In the genomic region with DNA sequence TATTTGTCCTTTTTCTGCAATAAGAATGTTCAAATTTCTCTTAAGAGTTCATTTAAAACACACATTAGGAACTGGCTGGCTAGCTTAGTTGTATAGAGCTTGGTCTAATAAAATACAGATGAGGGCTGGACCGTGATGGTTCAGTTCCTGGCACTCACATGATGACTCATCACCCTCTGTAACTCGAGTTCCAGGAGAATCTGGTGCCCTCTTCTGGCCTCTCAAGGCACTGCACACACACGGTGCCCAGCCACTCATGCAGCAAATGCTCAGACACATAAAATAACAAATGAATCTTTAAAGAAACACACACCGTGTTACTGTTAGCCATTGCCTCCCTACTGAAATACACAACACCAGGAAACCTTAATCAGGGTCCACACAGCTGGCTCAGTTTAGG, we compare ENCODE assay signal across 14 mouse cellular contexts.
DNase-seq lines count a peak whose midpoint lies in the region.
"Had no signal": no experiment of that assay in that cellular context is flagged by ENCODE, and none has a peak within 500 bp of the region (broad histone marks: within the 10 kb centered on the region; RNA-seq: fewer than 3 reads in every experiment).

No protein-coding gene starts in this region.

- peak; percentile 21 for DNase-seq in embryo, embryonic 10.5 days (ENCODE audit: low spot score)
- DNase-seq in embryo, embryonic 10 days (ENCODE audit: low spot score) = no peak
- DNase-seq in kidney, postnatal 4 days = peak; percentile 41 to 43
- DNase-seq in kidney, postnatal 25 days = no peak
- DNase-seq in A20 (ENCODE audit: low read depth, low spot score) = peak; percentile 39
- DNase-seq in embryonic facial prominence, embryonic 10.5 days (ENCODE audit: low spot score) = peak; percentile 40
- DNase-seq in urinary bladder, postnatal 4 days (ENCODE audit: low spot score in 2 of 2) = no peak
- no peak for DNase-seq in T-cell, adult 2 months (ENCODE audit: low spot score)
- DNase-seq: cerebellum, postnatal 36 days; thymus, postnatal 25 days had no signal

- H3K27ac ChIP-seq in embryonic facial prominence, embryonic 10.5 days (replicated peaks) = no peak overlapping the region
- H3K27ac ChIP-seq: hindbrain, embryonic 15.5 days; lung, embryonic 15.5 days had no signal

- peaks cover 9% of the 10 kb centered on the region for H3K9me3 ChIP-seq in embryonic facial prominence, embryonic 10.5 days
- H3K9me3 ChIP-seq: hindbrain, embryonic 15.5 days; lung, embryonic 15.5 days had no signal

- H3K36me3 ChIP-seq in embryonic facial prominence, embryonic 10.5 days (replicated peaks) = no peaks in the 10 kb centered on the region
- H3K36me3 ChIP-seq: heart, embryonic 12.5 days; hindbrain, embryonic 15.5 days; lung, embryonic 15.5 days had no signal

- H3K4me3 ChIP-seq in embryonic facial prominence, embryonic 10.5 days = no peak overlapping the region
- H3K4me3 ChIP-seq: erythroblast, embryonic 14.5 days; heart, embryonic 12.5 days; hindbrain, embryonic 15.5 days; lung, embryonic 15.5 days had no signal

- no peaks in the 10 kb centered on the region for H3K4me1 ChIP-seq in embryonic facial prominence, embryonic 10.5 days
- H3K4me1 ChIP-seq: hindbrain, embryonic 15.5 days; lung, embryonic 15.5 days had no signal

- no peaks in the 10 kb centered on the region for H3K27me3 ChIP-seq in embryonic facial prominence, embryonic 10.5 days (replicated peaks; ENCODE audit: low read depth, poor library complexity, severe bottlenecking)
- H3K27me3 ChIP-seq: heart, embryonic 12.5 days; hindbrain, embryonic 15.5 days; lung, embryonic 15.5 days had no signal

- WGBS in embryonic facial prominence, embryonic 10.5 days = 80% methylated on average over 4 of the region's 4 CpGs

Comparison
In these comparisons a context has a peak if more than half of its experiments do, and no peak if none do; other contexts are left out.
1. DNase-seq: peak in embryo, embryonic 10.5 days (single experiment), kidney, postnatal 4 days (2 of 2), A20 (single experiment) and embryonic facial prominence, embryonic 10.5 days (single experiment); none in embryo, embryonic 10 days (single experiment), kidney, postnatal 25 days (0 of 2), urinary bladder, postnatal 4 days (0 of 2) and T-cell, adult 2 months (single experiment).